Mouse (Mus musculus) layer of hippocampus, postnatal 14 days (tissue): ENCODE results near the gene Sox13. TPM values are rescaled to one million over a fixed set of nuclear protein-coding genes. Genes with fewer than 3 reads are reported as not detected.

Experiments
- DNase-seq, 2 experiments: peaks; one replicate each; pipeline ENCODE4 v3.0.0; 2021 to 2022; ENCODE audit warnings: low spot score in 2 of 2, mixed read lengths in 1 of 2
- total RNA-seq, 2 experiments: library from RNA; stranded (reverse); gene quantifications; 2 replicates each; pipeline ENCODE4 v1.2.3; 2021

Sox13 gene
- total RNA-seq, 2 experiments from 2014 or later, result 11.3 to 11.5 TPM

GRCm38 (mm10) chr1:133432566-133432965, 8.4 kb upstream of the Sox13 start:
- no peak for DNase-seq

- DNase-seq, result no peak
These were observed 7.0 kb upstream of the Sox13 start for GRCm38 (mm10) chr1:133431133-133431532.

DNA sequence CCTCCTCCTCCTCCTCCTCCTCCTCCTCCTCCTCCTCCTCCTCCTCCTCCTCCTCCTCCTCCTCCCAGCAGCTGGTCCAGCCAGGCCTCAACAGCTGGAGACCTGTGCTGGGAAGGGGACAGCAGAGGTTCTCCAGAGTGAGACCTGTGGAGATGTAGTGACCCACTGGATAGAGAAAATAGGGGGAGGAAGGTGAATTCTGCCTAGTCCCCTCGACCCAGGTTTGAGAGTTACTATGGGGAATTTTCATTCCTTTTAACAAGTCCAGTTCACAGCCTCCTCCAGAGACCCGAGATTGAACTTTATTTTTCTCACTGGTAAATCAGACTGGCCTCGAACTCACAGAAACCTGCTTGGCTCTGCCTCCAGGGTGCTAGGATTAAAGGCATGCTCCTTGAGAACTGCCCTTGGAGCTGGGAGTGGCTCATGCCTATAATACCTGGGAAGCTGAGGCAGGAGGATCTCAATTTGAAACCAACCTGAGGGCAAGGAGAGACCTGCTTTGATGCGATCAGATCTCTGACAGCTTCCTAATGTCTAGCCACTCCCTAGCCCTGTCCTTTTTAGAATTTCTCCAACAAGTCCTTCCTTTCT, 467 bp upstream of the Sox13 start:
- no peak for DNase-seq

DNA sequence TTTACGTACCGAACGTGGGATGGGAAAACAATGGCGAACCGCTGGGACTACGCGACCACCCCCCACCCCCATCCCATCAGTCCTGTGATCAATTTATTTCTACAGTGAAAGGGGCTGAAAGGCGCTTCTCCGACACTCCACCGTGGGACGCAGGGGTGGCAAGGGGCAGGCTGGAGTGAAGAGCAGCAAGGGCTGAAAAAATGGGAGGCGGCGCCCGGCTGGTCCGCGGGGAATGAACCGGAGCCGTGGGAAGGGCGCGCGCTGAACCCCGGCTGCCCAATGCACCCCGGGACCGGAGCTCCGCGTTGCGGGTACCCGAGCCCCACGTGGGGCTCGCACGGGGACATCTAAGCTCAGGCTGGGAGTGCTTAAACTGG, 1.0 kb downstream of the Sox13 start:
- no peak for DNase-seq

GRCm38 (mm10) chr1:133422615-133423161, 1.5 kb downstream of the Sox13 start:
- DNase-seq, result peak in 1 of 2 experiments; percentile 21

- DNase-seq, result no peak
These were observed 2.1 kb downstream of the Sox13 start for GRCm38 (mm10) chr1:133421975-133422570.

DNA sequence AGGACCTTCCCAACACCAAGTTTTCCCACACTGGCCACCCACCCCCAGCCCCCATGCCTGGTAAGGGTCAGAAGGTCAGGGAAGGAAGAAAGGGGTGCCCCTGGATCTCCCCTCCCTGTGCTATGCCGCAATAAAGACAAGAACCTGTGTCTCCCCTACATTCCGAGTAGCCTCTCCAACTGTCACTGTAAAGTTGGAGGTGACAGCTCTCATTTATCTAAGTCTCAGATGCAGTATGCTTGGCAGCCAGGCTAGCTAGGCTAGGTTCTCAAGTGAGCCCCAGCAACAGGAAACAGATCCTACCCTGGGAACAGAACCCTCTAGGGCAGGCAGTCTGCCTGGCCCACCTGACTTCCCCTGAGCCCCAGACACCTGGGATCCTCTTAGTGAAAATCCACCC, 3.1 kb downstream of the Sox13 start:
- DNase-seq, result no peak

GRCm38 (mm10) chr1:133420491-133420890, 3.7 kb downstream of the Sox13 start:
- no peak for DNase-seq

DNA sequence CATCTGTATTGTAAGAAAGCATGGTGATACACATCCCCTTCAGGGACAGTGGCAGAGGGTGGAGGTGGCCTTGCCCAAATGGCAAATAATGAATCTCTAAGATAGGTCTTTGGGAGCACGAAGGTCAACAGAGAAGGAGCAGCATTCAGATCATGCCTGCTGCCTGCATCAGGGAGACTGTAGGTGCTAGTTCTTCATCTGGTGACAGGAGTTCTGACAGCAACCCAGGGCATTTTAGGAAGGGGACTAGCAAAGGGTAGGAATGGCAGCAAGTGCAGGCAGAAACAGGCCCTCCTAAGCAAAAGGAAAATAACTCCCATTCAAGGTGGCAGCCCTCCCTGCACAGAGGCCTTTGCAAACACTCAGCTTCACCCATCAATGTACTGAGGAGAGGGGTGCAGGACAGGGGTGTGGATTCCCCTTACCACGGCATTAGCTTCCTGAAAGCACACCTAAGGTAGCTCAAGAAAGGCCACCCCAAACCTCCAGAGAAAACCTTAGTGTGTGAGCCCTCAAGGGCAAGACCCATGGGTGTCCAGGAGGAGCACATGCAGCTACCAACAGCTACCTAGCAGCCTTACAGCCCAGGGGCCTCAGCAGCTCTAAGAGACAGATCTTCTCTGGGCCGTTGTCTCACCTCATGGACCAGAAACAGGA, 4.9 kb downstream of the Sox13 start:
- DNase-seq, result no peak

- DNase-seq, result peak in 1 of 2 experiments; percentile 21
These were observed 5.9 kb downstream of the Sox13 start for GRCm38 (mm10) chr1:133418164-133418800.

- no peak for DNase-seq
These were observed 6.6 kb downstream of the Sox13 start for GRCm38 (mm10) chr1:133417539-133417938.

DNA sequence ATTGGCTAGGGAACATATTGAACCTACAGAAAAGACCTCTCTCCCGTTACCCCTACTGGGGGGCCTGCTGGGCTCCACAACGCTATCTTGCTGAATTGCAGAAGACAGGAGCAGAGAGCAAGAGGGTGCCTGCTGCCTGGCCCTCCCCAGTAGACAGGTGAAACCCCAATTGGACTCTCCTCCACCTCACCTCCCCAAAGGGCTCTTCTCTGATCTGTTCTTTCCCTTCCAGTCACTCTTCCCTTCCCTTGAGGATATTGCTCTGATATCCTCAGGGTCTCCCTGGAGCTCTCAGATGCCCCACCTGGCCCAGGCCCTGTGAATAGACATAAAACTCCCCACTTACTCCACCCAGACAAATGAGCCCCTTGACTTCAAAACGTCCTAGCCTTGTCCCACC, 7.1 kb downstream of the Sox13 start:
- DNase-seq, result no peak

- no peak for DNase-seq
These were observed 7.7 kb downstream of the Sox13 start for GRCm38 (mm10) chr1:133416472-133416871.

DNA sequence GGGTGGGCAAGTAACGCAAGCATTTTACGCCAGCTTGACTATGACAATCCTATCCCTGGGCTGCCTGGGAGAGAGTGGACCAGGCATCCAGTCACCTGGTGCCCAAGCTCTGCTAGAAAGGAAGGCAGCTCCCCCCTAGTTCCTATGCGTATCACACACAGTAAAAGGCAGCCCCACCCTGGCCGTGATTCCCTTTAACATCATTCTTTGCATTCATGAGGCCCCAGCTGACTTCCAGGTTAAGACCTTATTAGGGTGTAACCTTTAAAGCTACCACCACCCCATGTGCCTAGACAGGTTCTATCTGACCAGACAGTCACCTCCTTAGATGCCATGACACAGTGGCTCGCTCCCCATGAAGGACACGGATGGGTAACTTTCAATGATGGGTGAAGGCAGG, 8.7 kb downstream of the Sox13 start:
- DNase-seq, result no peak

DNA sequence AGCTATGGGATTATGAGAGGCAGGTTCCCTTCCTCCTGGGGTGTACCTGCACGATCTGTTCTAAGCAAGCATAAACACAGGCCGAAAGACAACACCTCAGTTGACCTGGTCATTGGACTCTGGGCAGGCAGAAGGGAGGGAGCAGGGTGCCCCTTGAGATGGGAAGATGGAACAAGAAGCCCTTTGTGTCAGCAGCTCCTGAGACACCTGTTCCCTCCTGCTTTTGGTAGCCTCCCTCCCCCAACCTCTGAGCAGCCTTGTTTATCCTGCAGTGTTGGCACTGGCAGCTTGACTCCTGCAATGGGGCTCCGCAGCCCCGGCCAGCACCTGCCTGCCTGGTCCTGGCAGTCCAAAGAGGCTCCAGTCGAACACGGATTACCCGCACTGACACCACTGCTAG, 9.1 kb downstream of the Sox13 start:
- DNase-seq, result no peak

DNA sequence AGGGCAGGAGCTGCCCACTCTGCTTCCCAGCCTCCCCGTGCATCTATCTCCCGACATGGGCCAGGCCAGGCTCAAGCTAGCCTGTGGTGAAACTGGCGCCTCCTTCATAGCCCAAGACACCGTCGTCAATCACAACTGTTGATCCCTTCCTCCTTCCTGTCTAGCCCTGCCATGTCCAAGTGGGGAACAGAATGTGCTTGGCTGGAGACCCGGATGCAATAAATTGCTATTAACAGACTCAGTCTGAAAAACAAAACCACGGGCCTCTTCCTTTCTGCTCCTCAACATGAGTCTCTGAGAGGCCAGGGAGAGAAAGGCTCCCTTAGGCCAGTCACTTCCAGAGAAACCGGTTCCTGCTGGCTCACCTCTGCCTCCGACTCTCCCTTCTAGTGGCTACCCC, 11.2 kb downstream of the Sox13 start:
- no peak for DNase-seq

DNA sequence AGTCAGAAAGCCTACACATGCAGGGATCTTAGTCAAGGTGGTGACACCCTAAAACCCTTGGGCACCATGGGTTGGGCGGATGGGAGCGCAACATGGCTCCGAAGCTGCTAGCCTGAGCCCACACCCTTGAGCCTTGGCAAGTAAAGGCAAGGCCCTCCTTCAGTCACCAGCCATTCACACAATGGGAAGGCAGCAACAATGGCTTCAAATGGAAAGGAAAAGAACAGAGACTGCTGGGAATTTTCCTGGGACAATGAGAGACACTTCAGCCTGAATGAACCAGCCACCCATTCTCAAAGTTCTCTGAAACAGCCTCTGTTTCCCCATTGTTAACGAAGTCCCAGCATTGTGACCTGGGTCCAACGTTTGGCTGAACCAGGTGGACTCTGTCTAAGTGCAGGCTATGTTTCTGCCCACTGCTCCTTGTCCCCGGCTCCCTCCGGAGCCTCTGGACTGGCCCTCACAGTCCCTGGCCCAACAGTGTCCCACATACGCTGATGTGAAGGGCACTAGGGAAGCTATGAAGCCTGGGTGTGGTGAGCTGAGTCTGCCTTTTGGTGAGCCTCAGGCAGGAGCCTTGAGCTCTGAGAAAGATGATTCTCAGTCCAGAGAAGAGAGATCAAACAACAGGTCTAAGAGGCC, 12.6 kb downstream of the Sox13 start:
- no peak for DNase-seq

GRCm38 (mm10) chr1:133409786-133410185, 14.4 kb downstream of the Sox13 start:
- DNase-seq, result no peak

- DNase-seq, result no peak
These were observed 15.2 kb downstream of the Sox13 start for GRCm38 (mm10) chr1:133408880-133409516.

- DNase-seq, result no peak
These were observed 15.9 kb downstream of the Sox13 start for GRCm38 (mm10) chr1:133408321-133408720.

GRCm38 (mm10) chr1:133407436-133407835, 16.7 kb downstream of the Sox13 start:
- no peak for DNase-seq
